Mouse (Mus musculus) intestine, embryonic 16.5 days (tissue): ENCODE data around the gene Mylip. TPM values are rescaled to one million over a fixed set of nuclear protein-coding genes. Genes with fewer than 3 reads are reported as not detected.

ENCODE experiments used
- ATAC-seq: fragments of 200-750 bp; cut with Nextera tagmentation; 2 replicates; pipeline ENCODE4 v1.8.0; 2017; ENCODE audit warnings: moderate TSS enrichment, moderate library complexity
- H3K27ac ChIP-seq: fragments of 300-500 bp; sonication (generic); 2 replicates; pipeline ENCODE4 v1.5.1; 2014; ENCODE audit warnings: mild to moderate bottlenecking, low read length
- H3K27me3 ChIP-seq: fragments of 300-500 bp; sonication (generic); replicated peaks from 2 replicates; pipeline ENCODE4 v1.6.1; 2014; ENCODE audit warnings: low read length, control low read depth, mixed read lengths; ENCODE audit not compliant: control insufficient read depth, insufficient read depth
- H3K36me3 ChIP-seq: fragments of 300-500 bp; sonication (generic); 2 replicates; pipeline ENCODE4 v1.6.1; 2014; ENCODE audit warnings: low read length, control low read depth; ENCODE audit not compliant: control insufficient read depth, insufficient read depth
- H3K4me1 ChIP-seq: fragments of 300-500 bp; sonication (generic); 2 replicates; pipeline ENCODE4 v1.6.1; 2014; ENCODE audit warnings: low read length, control low read depth, mixed read lengths; ENCODE audit not compliant: control insufficient read depth, insufficient read depth
- H3K4me2 ChIP-seq: fragments of 300-500 bp; sonication (generic); 2 replicates; pipeline ENCODE4 v1.6.1; 2014; ENCODE audit warnings: low read depth, low read length, control low read depth
- H3K4me3 ChIP-seq: fragments of 300-500 bp; sonication (generic); 2 replicates; pipeline ENCODE4 v1.5.1; 2014; ENCODE audit warnings: mild to moderate bottlenecking, low read length
- H3K9ac ChIP-seq: fragments of 300-500 bp; sonication (generic); 2 replicates; pipeline ENCODE4 v1.6.1; 2014; ENCODE audit warnings: low read depth, low read length
- H3K9me3 ChIP-seq: fragments of 300-500 bp; sonication (generic); 2 replicates; pipeline ENCODE4 v1.6.1; 2016; ENCODE audit warnings: low read length, control low read depth; ENCODE audit not compliant: control insufficient read depth
- WGBS: fragments of 180-500 bp; shearing (Covaris S2); extraction: QIAGEN DNeasy Blood & Tissue Kit; methylation state at CpG from one replicate; pipeline ENCODE4 v1.1.7; 2014; 5-methylcytosine and 5-hydroxymethylcytosine counted together
- polyA plus RNA-seq: library from polyadenylated mRNA; unstranded; fragments of >200 nt; fragmentation: Nextera tagmentation; extraction: Ambion mirVana; gene quantifications from 2 replicates; pipeline ENCODE4 v1.2.1, GENCODE M21; 2015

The Mylip gene
- polyA plus RNA-seq, 1 experiment from 2014 or later: 6.6 TPM

DNA sequence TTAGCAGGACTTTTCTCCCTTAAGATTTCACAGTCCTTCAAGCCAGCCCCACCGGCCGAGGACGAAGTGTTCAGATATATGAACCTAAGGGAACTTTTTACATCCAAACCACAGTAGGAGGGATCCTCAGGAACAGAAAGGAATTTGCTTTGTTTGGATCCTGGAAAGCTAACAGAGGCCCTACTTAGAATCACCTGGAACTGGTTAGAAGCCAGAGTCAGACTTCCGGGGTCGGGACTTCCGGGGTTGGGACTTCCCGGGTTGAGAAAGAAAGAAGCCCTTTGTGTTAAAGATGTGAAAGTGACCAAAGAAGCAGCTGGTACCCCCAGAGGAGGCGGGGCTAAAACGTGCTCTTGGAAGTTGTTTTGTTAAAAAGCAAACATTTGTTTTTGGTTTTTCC, 24.5 kb downstream of the Mylip start:
- Histone ChIP-seq H3K36me3 (peaks cover 6% of the 10 kb centered on the region; the same call in 1 of the 2 replicates), H3K9me3 (no peaks in the 10 kb centered on the region; the same call in 1 of the 2 replicates), H3K4me1 (no peaks in the 10 kb centered on the region), H3K4me2 (no peak overlapping the region), H3K27ac (no peak overlapping the region), H3K27me3 (no peaks in the 10 kb centered on the region), H3K9ac (no peak overlapping the region), H3K4me3 (no peak overlapping the region)
- ATAC-seq: no peak
- WGBS: 68% methylated on average over 9 of the region's 9 CpGs

DNA sequence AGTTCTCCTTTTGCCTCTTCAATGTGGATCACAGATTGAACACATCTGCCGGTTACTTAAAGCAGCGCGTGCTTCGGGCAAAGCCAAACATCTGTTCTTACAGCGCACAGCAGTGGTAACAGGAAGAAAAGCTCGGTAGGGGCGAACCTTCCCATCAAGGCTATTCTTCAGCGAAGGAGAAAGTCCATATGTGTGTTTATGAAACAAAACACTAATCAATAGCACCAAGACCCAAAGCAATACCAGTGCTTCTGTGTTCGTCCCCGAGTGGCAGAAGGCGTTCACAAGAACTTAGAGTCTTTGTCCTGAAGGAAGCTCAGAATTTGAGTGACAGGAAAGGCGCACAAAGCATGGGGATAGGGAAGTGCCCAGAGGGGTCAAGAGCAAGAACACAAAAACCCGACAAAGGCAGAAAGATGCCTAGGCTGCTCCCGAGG, 27.1 kb downstream of the Mylip start:
- Histone ChIP-seq H3K9me3 (no peaks in the 10 kb centered on the region; the same call in 1 of the 2 replicates), H3K27me3 (no peaks in the 10 kb centered on the region), H3K9ac (no peak overlapping the region), H3K4me2 (0 out of 2 replicates have a peak overlapping the region, but pooled peaks have one; percentile 1), H3K27ac (no peak overlapping the region), H3K4me3 (no peak overlapping the region), H3K4me1 (no peaks in the 10 kb centered on the region), H3K36me3 (peaks cover 6% of the 10 kb centered on the region; the same call in 1 of the 2 replicates)
- no peak; the same call in 1 of the 2 replicates for ATAC-seq
- 39% methylated on average over 14 of the region's 14 CpGs for WGBS

DNA sequence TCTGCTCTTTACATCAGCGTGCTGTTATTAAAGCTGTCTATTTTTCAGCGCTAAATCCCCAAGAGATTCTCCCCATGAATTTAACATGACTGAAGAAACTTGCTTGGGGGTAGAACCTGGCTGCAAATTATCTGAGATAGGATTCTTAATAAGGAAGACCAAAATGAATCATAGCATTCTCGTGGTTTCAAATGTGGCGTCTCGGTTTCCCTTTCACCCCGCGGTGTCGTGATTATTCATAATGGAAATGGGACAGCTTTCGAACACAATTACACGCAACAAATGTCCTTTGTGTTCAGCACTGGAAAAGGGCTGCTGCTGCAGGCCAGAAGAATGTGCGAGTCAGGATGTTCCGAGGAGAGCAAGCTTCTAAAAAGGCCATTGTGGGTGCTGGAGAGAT, 29.4 kb downstream of the Mylip start:
- H3K27ac ChIP-seq: no peak overlapping the region
- WGBS: 73% methylated on average over 12 of the region's 12 CpGs
- no peak for ATAC-seq

DNA sequence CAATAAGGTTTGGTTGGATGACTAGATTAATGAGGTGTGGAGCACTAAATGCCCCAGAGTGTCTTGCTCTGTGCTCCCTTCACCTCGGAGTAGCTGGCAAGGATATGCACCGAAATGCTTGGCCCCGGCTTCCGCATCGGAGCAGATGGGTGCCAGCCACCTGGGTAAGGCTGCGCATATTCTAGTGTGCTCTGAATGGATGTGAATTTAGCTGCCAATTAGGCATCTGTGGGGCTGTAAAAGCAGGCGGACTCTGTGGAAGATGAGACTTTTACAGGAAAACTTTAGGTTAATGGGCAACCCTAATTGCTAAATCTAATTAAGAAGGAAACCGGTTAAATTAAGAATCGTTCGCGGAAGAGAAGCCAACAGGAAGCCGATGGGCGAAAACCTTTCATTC, 32.7 kb downstream of the Mylip start:
- Histone ChIP-seq H3K27ac (no peak overlapping the region), H3K4me2 (no peak overlapping the region), H3K9ac (no peak overlapping the region), H3K4me3 (no peak overlapping the region), H3K36me3 (no peaks in the 10 kb centered on the region), H3K27me3 (no peaks in the 10 kb centered on the region), H3K9me3 (no peaks in the 10 kb centered on the region), H3K4me1 (no peaks in the 10 kb centered on the region)
- no peak for ATAC-seq
- WGBS: 81% methylated on average over 13 of the region's 13 CpGs

More for the DNA sequence above, 29.4 kb downstream of the Mylip start:
- no peaks in the 10 kb centered on the region for H3K27me3 ChIP-seq
- H3K4me1 ChIP-seq: no peaks in the 10 kb centered on the region
- no peak overlapping the region for H3K9ac ChIP-seq
- no peak overlapping the region for H3K4me2 ChIP-seq
- no peaks in the 10 kb centered on the region for H3K9me3 ChIP-seq
- H3K4me3 ChIP-seq: no peak overlapping the region
- H3K36me3 ChIP-seq: no peaks in the 10 kb centered on the region

DNA sequence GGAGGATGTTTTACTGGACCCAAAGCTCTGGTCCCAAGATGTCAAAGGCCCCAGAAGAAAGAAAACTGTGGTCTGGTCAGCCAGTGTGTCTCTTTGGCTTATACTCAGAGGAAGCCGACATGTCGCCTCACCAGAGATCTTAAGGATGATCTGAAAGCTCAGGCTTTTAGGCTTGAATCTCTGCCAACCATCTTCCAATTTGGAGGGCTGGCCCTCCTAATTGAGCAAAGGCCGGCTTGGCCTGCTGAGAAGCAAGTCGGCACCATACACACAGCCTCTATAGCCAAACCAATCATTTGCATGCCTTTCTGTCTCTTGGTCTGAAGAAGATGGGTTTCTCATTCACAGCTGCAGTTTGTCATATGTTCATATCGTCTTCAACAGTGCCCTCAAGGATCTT, 33.2 kb downstream of the Mylip start:
- no peak for ATAC-seq
- Histone ChIP-seq H3K36me3 (no peaks in the 10 kb centered on the region), H3K9ac (no peak overlapping the region), H3K4me1 (no peaks in the 10 kb centered on the region), H3K9me3 (no peaks in the 10 kb centered on the region), H3K4me2 (no peak overlapping the region), H3K27ac (no peak overlapping the region), H3K27me3 (no peaks in the 10 kb centered on the region), H3K4me3 (no peak overlapping the region)
- WGBS: 71% methylated on average over 5 of the region's 5 CpGs

DNA sequence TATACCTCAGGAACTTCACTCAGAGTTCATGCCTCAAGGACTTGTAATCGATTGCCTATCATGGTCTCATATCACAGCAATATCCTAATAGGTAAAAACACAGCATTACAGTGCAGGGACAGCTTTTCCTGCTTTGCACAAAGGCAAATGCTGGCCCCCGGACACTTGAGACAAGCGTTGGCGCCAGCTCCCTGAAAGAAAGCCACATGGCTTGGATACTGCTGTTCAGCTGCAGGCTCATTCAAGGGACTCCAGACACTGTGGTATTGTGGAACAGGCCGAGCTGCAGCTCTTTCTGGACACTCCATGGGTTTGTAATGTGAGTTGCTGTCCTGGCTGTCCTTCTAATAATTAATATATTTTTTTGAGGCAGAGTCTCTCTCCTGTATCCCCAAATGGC, 34.4 kb downstream of the Mylip start:
- ATAC-seq: no peak
- H3K9ac ChIP-seq: no peak overlapping the region
- no peak overlapping the region for H3K4me2 ChIP-seq
- H3K9me3 ChIP-seq: no peaks in the 10 kb centered on the region
- H3K36me3 ChIP-seq: no peaks in the 10 kb centered on the region
- H3K27ac ChIP-seq: no peak overlapping the region
- H3K4me3 ChIP-seq: no peak overlapping the region
- 0 out of 2 replicates have a peak, but pooled peaks cover 3% of the 10 kb centered on the region for H3K4me1 ChIP-seq
- WGBS: 84% methylated on average over 5 of the region's 5 CpGs
- no peaks in the 10 kb centered on the region for H3K27me3 ChIP-seq

DNA sequence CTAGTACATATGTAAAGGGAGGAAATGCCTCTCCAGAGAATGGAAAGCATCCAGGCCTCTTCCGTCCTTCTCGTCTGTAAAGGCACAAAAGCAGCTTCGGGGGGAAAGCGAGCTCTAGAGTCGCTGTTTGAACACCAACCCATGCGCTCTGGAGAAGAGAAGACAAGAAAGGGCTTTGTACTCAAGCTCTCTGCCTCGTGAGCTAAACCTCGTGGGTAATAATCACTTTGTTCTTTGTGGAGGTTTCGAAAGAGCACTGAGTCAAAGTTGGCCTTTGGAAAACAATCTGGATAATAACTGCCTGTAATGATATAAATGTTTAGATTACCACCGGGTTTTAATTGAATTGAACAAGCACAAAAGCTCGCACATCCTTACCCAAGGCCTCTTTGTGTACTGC, 39.7 kb downstream of the Mylip start:
- no peak overlapping the region for H3K9ac ChIP-seq
- H3K27me3 ChIP-seq: no peaks in the 10 kb centered on the region
- no peaks in the 10 kb centered on the region for H3K9me3 ChIP-seq
- H3K36me3 ChIP-seq: no peaks in the 10 kb centered on the region
- peak overlapping the region; percentile 15; the same call in 1 of the 2 replicates for H3K27ac ChIP-seq
- H3K4me1 ChIP-seq: 0 out of 2 replicates have a peak, but pooled peaks cover 6% of the 10 kb centered on the region
- H3K4me3 ChIP-seq: no peak overlapping the region
- no peak for ATAC-seq
- no peak overlapping the region for H3K4me2 ChIP-seq
- 42% methylated on average over 11 of the region's 11 CpGs for WGBS

DNA sequence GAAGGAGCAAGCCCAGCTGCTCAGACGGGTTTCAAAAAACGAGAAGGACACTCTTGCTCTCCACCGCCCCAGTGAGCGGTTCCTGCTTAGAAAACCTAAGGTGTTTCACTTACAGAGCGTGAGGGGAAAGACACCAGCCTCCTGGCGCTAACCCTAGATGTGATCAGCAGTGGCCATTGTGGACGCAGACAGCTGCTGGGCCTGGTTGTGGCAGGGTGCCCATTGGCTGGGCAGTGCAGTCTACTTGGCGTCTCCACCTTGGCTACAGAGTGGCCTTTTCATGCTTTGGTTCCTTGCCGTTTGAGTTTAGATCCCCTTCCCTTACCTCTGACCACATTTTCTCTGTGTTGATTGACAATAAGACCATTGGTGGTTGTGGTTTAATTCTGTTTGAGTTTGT, 47.6 kb downstream of the Mylip start:
- Histone ChIP-seq H3K27me3 (no peaks in the 10 kb centered on the region), H3K4me2 (no peak overlapping the region), H3K27ac (no peak overlapping the region), H3K9me3 (no peaks in the 10 kb centered on the region), H3K9ac (no peak overlapping the region), H3K4me1 (peaks cover 3% of the 10 kb centered on the region; the same call in 1 of the 2 replicates), H3K36me3 (no peaks in the 10 kb centered on the region), H3K4me3 (no peak overlapping the region)
- WGBS: 91% methylated on average over 9 of the region's 9 CpGs
- ATAC-seq: no peak

DNA sequence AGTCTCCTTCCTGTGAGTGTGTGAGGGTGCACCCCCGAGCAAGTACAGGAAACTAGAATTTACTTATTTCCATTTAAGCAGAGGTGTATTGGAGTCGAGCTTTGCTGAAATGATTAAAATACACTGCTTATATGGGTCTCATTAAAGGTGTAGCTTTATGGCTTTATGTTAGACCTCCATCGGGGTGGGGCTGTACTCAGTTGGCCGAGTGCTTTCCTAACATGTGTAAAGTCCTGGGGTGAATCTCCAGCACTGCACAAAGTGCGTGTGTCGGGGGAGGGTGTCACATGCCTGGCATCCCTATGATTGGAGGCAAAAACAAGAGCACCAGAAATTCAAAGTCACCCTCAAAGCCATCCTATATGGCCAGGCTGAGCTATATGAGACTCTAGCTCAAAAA, 49.3 kb downstream of the Mylip start:
- Histone ChIP-seq H3K4me1 (peaks cover 3% of the 10 kb centered on the region; the same call in 1 of the 2 replicates), H3K36me3 (no peaks in the 10 kb centered on the region), H3K27ac (no peak overlapping the region), H3K4me3 (no peak overlapping the region), H3K9me3 (no peaks in the 10 kb centered on the region), H3K4me2 (no peak overlapping the region), H3K9ac (no peak overlapping the region), H3K27me3 (no peaks in the 10 kb centered on the region)
- ATAC-seq: peak; percentile 52; the same call in 1 of the 2 replicates
- 75% methylated on average over 6 of the region's 6 CpGs for WGBS

DNA sequence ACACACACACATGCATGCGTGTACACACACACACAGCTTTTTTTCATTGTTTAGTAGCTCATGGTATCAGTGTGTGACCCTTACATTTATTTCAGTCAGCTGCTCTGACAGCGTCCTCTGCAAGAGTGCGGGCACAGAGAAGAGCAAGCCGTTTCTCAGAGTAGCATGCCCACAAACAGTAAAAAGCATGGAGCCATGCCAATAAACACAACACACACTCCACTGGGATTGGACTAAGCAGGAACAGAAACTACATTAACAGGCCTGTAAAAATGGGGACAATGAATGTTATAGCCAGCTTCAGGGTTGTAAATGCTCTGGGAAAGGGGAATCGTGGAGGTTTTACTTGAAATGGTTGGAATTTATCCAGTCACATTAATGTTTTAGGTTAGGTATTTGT, 50.7 kb downstream of the Mylip start:
- H3K9me3 ChIP-seq: no peaks in the 10 kb centered on the region
- H3K4me3 ChIP-seq: no peak overlapping the region
- H3K9ac ChIP-seq: no peak overlapping the region
- no peak overlapping the region for H3K27ac ChIP-seq
- H3K4me2 ChIP-seq: no peak overlapping the region
- no peak for ATAC-seq
- no peaks in the 10 kb centered on the region for H3K27me3 ChIP-seq
- WGBS: 73% methylated on average over 5 of the region's 5 CpGs
- H3K36me3 ChIP-seq: no peaks in the 10 kb centered on the region
- H3K4me1 ChIP-seq: peaks cover 3% of the 10 kb centered on the region; the same call in 1 of the 2 replicates
